Mouse (Mus musculus) cerebellum, postnatal 36 days (tissue): Measurements from ENCODE around the gene Fam83f.
A peak's percentile ranks its signal among the peaks of the same experiment; 100 is the strongest.

Experiments
- DNase-seq, 2 experiments: peaks; one replicate each; pipeline ENCODE4 v3.0.0; 2021 to 2022; ENCODE audit warnings: mixed read lengths in 2 of 2

Gene Fam83f

DNA sequence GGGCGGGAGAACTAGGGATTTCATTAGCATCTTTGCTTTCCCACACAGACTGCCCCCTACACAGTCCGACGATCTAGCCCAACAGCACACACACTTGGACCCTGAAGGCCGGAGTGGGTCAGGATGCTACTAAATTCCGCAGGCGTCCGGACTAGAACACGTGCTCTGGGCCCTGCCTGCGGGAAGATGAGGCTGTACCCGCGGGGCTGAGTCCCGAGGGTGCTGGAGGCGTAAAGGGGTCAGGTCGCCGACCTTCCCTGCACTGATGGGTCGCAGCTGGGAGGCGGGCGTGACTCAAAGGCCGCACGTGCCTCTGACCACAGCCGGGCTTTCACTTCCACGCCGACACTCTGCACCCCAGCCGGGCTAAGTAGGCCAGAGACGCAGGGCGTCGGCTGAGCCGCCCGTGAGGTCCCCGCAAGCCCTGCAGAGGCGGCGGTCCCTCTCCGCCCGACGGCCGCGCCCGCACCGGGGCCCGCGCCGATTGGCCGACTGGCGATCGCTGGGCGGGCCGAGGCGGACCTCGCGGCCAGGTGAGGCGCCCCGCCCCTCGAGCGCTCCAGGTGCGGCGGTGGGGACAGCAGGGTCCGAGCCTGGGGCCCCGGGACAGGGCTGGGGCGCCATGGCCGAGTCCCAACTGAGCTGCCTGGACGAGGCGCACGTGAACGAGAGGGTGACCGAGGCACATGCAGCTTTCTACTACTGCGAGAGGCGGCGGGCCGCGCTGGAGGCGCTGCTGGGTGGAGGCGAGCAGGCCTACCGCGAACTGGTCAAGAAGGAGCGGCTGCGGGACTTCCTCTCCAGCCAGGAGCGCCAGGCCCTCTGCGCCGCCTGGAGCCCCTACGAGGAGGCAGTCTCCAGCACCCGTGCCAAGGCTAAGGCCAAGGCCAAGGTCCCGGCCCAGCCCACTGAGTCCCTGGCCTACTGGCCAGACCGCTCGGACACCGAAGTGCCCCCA is at the start of gene Fam83f:
Fam83f (plus strand) TSS at position 553 of the 958 bp plus-strand sequence.
- DNase-seq, result peak in 1 of 2 experiments; percentile 16

DNA sequence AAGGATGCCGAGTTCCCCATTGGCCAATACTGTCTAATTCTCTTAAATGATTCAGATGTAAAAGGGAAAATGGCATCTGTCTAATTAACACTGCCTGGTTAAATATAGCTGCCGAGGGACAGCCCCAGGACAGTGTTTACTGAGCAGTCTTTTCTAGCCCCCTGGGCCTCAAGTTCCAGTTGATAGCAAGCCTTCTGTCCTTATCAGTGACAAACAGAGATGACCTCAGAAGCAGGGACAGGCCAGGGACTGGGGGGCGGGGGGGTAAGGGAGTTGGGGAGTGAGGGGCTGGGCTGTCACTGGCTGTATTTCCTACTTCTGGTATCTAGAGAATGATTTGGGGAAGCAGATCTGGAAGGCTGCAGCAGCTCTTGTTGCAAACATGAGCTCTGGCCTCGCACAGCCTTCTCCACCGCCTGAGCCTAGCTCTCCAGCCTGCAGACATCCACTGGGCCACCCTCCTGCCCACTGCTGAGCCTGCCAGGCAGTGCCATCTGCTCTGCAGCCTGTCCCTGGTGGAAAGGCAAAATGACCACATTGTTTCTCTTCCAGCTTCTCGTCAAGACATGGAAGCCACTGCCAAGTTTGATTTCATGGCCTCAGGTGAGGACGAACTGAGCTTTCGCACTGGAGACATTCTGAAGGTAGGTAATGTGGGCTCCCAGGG is 48.3 kb upstream of the Fam83f start:
- peak; percentile 89 to 90 for DNase-seq

GRCm38 (mm10) chr15:80626472-80626871 is 45.2 kb upstream of the Fam83f start:
- no peak for DNase-seq

DNA sequence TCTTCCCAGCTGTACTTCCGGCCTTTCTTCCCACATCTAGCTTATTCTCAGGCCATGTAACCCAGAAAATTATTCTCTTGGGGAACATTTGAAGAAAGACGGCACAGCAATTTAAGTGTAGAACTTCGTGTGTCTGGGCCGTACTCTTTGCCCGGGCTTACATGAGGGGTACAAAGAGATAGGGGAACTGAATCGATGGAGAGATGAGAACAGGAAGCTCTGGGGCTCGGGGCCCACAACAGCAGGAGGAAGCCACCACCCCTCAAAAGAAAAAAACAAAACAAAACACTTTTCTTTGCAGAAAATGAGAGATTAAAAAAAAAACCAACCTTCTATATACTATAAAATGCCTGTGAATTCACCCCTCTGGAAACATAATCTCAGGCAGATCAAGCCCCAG is 41.5 kb upstream of the Fam83f start:
- DNase-seq, result no peak

GRCm38 (mm10) chr15:80630711-80631110 is 40.9 kb upstream of the Fam83f start:
- DNase-seq, result no peak

DNA sequence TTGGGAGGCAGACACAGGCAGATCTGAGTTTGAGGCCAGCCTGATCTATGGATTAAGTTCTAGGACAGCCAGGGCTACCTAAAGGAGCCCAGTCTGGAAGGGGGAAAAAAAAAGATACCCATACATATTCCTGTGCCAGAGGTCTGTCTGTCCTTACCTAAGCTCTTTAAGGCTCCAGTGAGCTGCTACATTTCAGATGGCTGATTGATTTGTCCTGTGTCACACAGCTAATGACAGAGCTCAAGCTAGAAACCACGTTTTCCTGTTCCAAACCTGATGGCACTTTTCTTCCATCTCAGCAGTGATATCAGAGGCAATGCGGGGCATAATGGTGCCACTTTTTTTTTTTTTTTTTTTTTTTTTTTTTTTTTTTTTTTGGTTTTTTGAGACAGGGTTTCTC is 40.3 kb upstream of the Fam83f start:
- no peak for DNase-seq

DNA sequence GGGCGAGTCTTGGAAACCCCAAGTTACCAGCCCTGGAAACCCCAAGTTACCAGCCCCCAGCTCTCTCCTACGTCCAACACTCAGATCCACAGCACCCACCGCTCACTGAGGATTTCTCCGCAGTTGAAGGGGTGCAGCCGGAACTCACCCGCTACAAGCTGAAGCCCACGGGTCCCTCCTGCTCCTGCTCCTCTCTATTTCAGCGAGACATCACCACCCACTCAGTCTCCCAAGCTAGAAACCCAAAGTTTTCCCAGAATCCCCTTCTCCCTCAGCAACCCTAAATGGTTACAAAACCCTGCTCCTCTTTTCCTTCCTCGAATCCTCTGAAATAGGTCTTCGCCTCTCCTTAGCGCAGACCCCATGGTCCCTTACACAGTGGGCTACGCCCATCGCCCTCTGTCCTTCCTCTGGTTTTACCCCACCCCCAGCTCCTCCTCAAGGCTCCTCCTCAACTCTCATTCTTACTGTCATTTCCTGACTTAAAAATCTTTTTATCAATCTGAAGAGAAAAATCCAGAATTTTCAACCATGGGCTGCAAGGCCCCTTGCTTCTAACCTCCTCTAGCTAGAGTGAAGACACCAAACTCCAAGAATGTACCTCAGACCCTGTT is 39.3 kb upstream of the Fam83f start:
- no peak for DNase-seq

- no peak for DNase-seq
These were observed 37.1 kb upstream of the Fam83f start for GRCm38 (mm10) chr15:80634391-80635193.

DNA sequence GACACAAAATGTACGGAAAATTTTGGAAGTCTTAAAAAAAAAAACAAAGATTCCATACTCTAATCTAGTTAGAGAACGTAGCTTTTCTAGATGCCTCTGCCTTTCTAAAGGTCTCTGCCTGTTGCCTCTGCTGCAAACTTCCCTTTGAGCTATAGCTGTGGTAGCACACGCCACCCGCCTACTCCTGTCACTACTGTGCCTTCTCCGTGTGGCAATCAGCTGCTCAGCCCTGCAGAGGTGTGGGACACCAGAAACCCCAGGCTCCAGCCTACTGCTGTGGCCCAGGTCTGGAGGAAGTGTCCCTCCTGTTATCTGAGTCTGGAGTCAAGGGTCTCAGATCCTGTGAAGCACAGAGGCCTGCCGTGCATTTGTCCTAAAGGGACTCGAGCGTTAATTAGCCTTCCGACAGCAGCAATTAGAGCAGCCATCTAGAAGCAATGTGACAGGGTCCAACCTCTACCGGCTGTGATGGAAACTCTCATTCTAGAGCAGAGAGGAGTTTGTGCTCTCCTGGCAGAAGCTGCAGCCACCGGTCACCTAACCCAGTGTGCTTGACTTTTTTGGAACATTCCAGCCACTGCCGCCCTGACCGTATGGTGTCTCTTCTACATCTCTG is 34.8 kb upstream of the Fam83f start:
- DNase-seq, result no peak

DNA sequence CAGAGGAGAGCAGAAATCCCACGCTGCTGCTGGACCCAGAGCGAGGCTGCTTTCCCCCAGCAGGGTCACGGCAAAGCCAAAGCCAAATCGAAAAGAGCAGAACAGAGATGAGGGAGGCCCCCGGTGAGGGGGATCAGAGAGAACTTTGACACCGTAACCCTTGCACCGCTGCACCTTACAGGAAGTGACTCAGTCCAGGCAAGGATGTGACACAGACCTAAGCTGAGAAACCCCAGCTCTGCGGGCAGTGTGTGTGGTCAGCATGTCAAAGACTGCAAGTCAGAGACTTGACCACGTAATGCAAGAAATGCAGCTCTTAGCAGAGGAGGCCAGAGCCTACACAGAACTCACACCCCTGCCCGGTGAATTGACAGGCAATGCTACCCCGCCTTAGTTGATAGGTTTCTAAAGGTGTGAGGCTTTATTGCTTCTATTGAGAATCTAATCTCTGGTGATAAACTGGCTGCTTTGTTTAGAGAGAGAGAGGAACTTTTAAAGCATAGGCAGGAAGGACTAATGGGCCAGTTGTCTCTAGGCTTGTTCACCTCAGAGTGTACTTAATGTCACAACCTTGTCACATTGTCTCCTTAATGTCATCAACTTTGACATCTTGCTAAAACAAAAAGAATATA is 32.5 kb upstream of the Fam83f start:
- DNase-seq, result no peak

- no peak for DNase-seq
These were observed 31.8 kb upstream of the Fam83f start for GRCm38 (mm10) chr15:80639874-80640273.

- DNase-seq, result no peak
These were observed 29.8 kb upstream of the Fam83f start for GRCm38 (mm10) chr15:80641702-80642435.

- DNase-seq, result no peak
These were observed 26.4 kb upstream of the Fam83f start for GRCm38 (mm10) chr15:80645006-80645797.

- DNase-seq, result no peak
These were observed 22.6 kb upstream of the Fam83f start for GRCm38 (mm10) chr15:80648977-80649606.

DNA sequence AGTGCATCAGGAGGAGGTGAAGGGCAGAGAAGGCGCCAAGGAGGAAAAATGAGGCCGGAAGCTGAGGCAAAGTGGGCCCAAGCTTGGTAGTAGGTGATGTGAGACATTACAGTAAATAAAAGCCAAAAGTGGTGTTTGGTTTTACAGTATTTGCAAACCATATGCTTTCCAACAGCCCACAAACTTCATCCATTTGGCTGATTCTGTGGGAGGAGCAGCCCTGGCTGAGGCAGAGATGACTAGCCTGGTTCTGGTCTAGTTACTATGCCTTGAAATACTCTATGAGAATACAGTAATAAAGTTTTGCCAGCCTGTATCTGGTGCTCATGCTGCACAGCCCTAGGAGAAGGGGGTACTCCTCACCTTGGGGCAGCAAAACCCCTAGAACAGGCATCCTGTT is 21.2 kb upstream of the Fam83f start:
- no peak for DNase-seq

DNA sequence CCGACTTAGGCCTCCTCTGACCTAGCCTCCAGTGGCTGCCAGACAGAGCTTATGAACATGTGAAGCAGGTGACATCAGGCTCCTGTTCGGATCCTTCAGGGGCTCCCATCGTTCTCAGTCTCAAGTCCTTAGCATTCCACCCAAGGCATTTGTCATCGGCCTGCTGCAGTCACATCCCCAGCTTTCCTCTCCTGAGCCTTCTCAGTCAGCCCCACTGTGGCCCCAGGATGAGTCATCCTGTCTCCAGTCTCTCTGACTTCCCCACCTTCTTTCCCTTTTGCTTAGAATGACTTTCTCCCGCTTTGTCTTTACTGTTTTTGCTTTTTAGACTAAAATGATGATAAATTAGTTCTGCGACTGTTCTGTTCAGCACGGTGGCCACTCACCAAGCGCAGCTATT is 17.8 kb upstream of the Fam83f start:
- no peak for DNase-seq

DNA sequence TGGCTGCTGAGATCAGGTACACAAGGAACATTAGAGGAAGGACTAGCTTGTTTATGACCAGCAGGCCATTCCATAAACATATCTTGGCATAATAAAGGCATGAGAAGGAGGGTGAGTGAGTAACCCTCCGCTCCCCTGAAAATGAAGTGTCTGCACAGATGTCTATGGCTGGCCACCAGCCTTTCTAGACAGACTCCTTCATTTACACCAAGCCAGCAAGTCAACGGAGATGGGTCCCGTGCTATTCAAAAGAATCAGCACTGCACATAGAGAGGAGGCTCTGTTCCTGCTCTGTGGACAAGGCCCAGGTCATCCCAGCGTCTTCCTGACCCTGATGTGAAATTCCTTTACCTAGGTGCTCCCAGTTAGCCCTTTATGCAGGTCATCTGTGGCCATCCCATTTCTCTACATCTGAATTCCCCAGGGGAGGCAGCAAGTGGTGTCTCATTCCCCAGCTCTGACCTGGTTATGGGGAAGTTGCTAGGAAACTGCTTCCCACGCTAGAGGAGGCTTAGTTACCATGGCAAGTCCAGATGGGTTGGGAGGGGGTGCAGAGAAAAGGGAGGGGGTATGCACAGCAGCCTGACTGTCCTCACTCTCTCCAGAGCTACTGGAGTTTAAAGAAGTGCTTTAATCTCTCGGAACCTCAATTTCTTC is 12.7 kb upstream of the Fam83f start:
- no peak for DNase-seq

DNA sequence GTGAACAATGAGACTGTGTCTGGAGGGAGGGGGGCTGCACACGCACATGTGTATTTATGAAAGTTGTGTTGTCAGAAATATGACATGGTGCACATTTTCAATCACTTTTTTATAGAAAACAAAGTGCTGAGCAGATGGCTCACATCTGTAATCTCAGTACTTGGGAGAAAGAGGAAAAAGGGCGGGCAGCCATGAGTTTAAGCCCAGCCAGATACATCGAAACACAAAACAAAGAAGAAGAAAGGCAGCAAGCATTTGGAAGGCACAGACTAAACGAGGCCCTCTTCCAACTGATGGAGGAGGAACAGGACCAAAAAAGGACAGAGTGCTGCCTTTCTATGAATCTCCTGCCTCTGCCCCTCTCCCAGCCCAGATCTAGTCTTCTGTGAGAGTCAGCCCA is 10.7 kb upstream of the Fam83f start:
- DNase-seq, result no peak

DNA sequence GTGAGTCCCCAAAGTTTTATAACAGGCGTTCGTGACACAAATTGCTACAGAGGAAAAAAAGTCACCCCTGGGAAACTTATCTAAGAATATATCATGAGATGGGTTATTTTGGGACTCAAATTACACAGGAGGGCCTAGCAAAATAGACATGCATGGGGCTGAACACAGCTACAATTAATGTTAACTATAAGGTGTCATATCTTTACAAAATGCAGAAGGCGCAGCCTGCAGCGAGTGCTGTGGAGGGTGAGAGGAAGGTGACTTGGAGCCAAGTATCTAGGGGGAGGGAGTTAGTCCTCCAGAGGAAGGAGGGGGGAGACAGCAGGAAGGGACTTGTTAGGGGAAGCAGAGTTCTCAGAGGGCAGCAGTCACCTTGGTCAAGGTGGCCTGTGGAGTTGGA is 7.2 kb upstream of the Fam83f start:
- no peak for DNase-seq
